Comparison of ENCODE assay signal across 12 mouse cellular contexts in genomic region chr8:115625072-115625471, GRCm38 (mm10).
"Had no signal": no experiment of that assay in that cellular context is flagged by ENCODE, and none has a peak within 500 bp of the region (broad histone marks: within the 10 kb centered on the region; RNA-seq: fewer than 3 reads in every experiment).

No protein-coding gene starts in this region.

- ATAC-seq: liver, embryonic 12.5 days had no signal

- DNase-seq: kidney, postnatal 36 days; layer of hippocampus, adult 9-11 months; layer of hippocampus, postnatal 36 days; lung, embryonic 14.5 days; lung, postnatal 10 days; lung, postnatal 4 days; midbrain, embryonic 14.5 days; right cerebral cortex, postnatal 4 days; spleen, adult 18-20 months; thymus, adult 2 months; thymus, postnatal 36 days had no signal
